In the genomic region with DNA sequence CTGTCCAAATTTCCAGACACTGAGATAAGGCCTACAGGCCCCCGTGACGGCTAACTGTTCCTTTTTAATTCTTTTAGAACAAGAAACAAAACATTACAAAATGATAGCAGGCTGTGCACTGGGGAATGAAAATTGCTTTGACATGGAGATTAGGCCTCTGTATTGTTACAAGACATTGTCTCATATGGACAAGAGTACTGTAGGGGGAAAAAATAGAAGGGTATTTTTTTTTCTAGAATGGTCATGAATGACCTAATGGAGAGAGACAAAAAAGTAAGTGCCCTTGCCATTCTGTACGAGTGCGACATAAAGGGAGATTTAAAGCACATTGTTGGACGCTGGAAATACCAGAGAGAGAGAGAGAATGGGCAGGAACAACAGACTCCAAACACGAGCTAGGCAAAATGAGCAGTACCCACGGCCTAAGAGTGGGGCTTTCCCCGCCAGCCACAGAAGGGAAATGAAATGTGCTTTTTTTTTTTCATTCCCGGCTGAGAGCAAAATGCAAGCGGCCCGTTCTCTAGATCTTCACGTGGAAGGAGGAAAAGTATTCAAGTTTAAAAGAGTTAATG, we compare ENCODE assay signal across 10 mouse cellular contexts. TPM values are rescaled to one million over a fixed set of nuclear protein-coding genes. Genes with fewer than 3 reads are reported as not detected.
DNase-seq lines count a peak whose midpoint lies in the region; ATAC-seq lines count a peak whose summit lies in the region.
"Had no signal": no experiment of that assay in that cellular context is flagged by ENCODE, and none has a peak within 500 bp of the region (broad histone marks: within the 10 kb centered on the region; RNA-seq: fewer than 3 reads in every experiment).

No protein-coding gene starts in this region.

- ATAC-seq in limb, embryonic 12.5 days (ENCODE audit: insufficient number of reproducible peaks, insufficient read depth, low FRiP score, low TSS enrichment, low read depth): no peak
- ATAC-seq in forebrain, embryonic 14.5 days: no peak
- ATAC-seq in limb, embryonic 13.5 days (ENCODE audit: low FRiP score, low read depth): no peak

- peaks cover 34% of the 10 kb centered on the region for H3K27me3 ChIP-seq in limb, embryonic 12.5 days
- peaks cover 18% of the 10 kb centered on the region for H3K27me3 ChIP-seq in limb, embryonic 10.5 days (ENCODE audit: low read depth, poor library complexity, severe bottlenecking)
- 0 out of 2 replicates have a peak, but pooled peaks cover 8% of the 10 kb centered on the region for H3K27me3 ChIP-seq in forebrain, embryonic 14.5 days (replicated peaks; ENCODE audit: control insufficient read depth, insufficient read depth, low read length)
- peaks cover 31% of the 10 kb centered on the region for H3K27me3 ChIP-seq in limb, embryonic 13.5 days

- no peak overlapping the region for H3K4me3 ChIP-seq in limb, embryonic 12.5 days (replicated peaks)
- H3K4me3 ChIP-seq in limb, embryonic 10.5 days: no peak overlapping the region
- no peak overlapping the region for H3K4me3 ChIP-seq in forebrain, embryonic 14.5 days (ENCODE audit: low read depth, low read length)
- H3K4me3 ChIP-seq in limb, embryonic 13.5 days: no peak overlapping the region
- H3K4me3 ChIP-seq: limb, embryonic 15.5 days had no signal

- peaks cover 19% of the 10 kb centered on the region for H3K4me1 ChIP-seq in limb, embryonic 12.5 days (replicated peaks)
- H3K4me1 ChIP-seq in limb, embryonic 10.5 days: peaks cover 22% of the 10 kb centered on the region
- peaks cover 16% of the 10 kb centered on the region for H3K4me1 ChIP-seq in forebrain, embryonic 14.5 days (ENCODE audit: control insufficient read depth, insufficient read depth, low read length)
- H3K4me1 ChIP-seq in limb, embryonic 13.5 days: peaks cover 14% of the 10 kb centered on the region

- H3K9ac ChIP-seq in limb, embryonic 12.5 days (replicated peaks): no peak overlapping the region
- H3K9ac ChIP-seq in forebrain, embryonic 14.5 days (ENCODE audit: low read length): no peak overlapping the region
- no peak overlapping the region for H3K9ac ChIP-seq in limb, embryonic 13.5 days
- H3K9ac ChIP-seq: limb, embryonic 15.5 days had no signal

- peak overlapping the region; percentile 33 for H3K4me2 ChIP-seq in limb, embryonic 12.5 days
- peak overlapping the region; percentile 13 for H3K4me2 ChIP-seq in forebrain, embryonic 14.5 days (ENCODE audit: low read length)
- peak overlapping the region; percentile 31 for H3K4me2 ChIP-seq in limb, embryonic 13.5 days (replicated peaks)
- H3K4me2 ChIP-seq: limb, embryonic 15.5 days had no signal

- DNase-seq in limb, embryonic 10.5 days (ENCODE audit: low spot score): no peak
- DNase-seq in forebrain, embryonic 14.5 days (ENCODE audit: low spot score): no peak
- DNase-seq in retina, embryonic 14.5 days (ENCODE audit: low spot score): peak; percentile 72
- no peak for DNase-seq in cerebellum, postnatal 25 days
- no peak for DNase-seq in right cerebral cortex, postnatal 36 days (ENCODE audit: low spot score in 2 of 2)
- DNase-seq: heart, postnatal 4 days; lung, postnatal 36 days had no signal

- no peaks in the 10 kb centered on the region for H3K9me3 ChIP-seq in limb, embryonic 12.5 days
- H3K9me3 ChIP-seq in limb, embryonic 10.5 days (replicated peaks): no peaks in the 10 kb centered on the region
- no peaks in the 10 kb centered on the region for H3K9me3 ChIP-seq in forebrain, embryonic 14.5 days (replicated peaks; ENCODE audit: control insufficient read depth, low read length)
- no peaks in the 10 kb centered on the region for H3K9me3 ChIP-seq in limb, embryonic 13.5 days
- H3K9me3 ChIP-seq: limb, embryonic 15.5 days had no signal

- H3K27ac ChIP-seq in limb, embryonic 12.5 days: no peak overlapping the region
- H3K27ac ChIP-seq in limb, embryonic 10.5 days: no peak overlapping the region
- no peak overlapping the region for H3K27ac ChIP-seq in forebrain, embryonic 14.5 days (ENCODE audit: low read depth, low read length)
- H3K27ac ChIP-seq in limb, embryonic 13.5 days: no peak overlapping the region
- H3K27ac ChIP-seq: limb, embryonic 15.5 days had no signal

- WGBS in limb, embryonic 12.5 days: 44% methylated on average over 12 of the region's 12 CpGs
- 72% methylated on average over 12 of the region's 12 CpGs for WGBS in limb, embryonic 10.5 days
- WGBS in forebrain, embryonic 14.5 days: 5% methylated on average over 12 of the region's 12 CpGs
- WGBS in limb, embryonic 13.5 days: 33% methylated on average over 12 of the region's 12 CpGs

- H3K36me3 ChIP-seq in limb, embryonic 12.5 days: no peaks in the 10 kb centered on the region
- no peaks in the 10 kb centered on the region for H3K36me3 ChIP-seq in limb, embryonic 10.5 days
- H3K36me3 ChIP-seq in forebrain, embryonic 14.5 days (ENCODE audit: control insufficient read depth, insufficient read depth, low read length): 0 out of 2 replicates have a peak, but pooled peaks cover 3% of the 10 kb centered on the region
- H3K36me3 ChIP-seq in limb, embryonic 13.5 days: no peaks in the 10 kb centered on the region
- H3K36me3 ChIP-seq: limb, embryonic 15.5 days had no signal

RNA-seq across cellular contexts. Expression of a gene that starts 21.8 kb away (rescaled TPM):
- polyA plus RNA-seq in limb, embryonic 12.5 days (2016; fragmentation: Nextera tagmentation; extraction: Ambion mirVana): 2.7 and 4.7 TPM in 2 replicates
- polyA plus RNA-seq in limb, embryonic 10.5 days (2016; fragmentation: Nextera tagmentation; extraction: Ambion mirVana): 0.28 and 0.46 TPM in 2 replicates
- polyA plus RNA-seq in forebrain, embryonic 14.5 days (2014; fragmentation: Nextera tagmentation; extraction: Ambion mirVana): 10.2 and 12.8 TPM in 2 replicates
- 3.2 and 3.7 TPM in 2 replicates for polyA plus RNA-seq in limb, embryonic 13.5 days (2015; fragmentation: Nextera tagmentation; extraction: Ambion mirVana)
